Mouse (Mus musculus) megakaryocyte, embryonic 14.5 days (primary cell): Measurements from ENCODE around the gene Atp8a2.

Experiments used
- FLI1 ChIP-seq: IDR thresholded peaks from 2 replicates; pipeline ENCODE4 v1.6.1; 2012; ENCODE audit warnings: low read length, inconsistent platforms, mixed read lengths
- GATA1 ChIP-seq: IDR thresholded peaks from 3 replicates; pipeline ENCODE4 v1.6.1; 2012; ENCODE audit warnings: mixed read lengths, low read length, inconsistent platforms, borderline replicate concordance

DNA sequence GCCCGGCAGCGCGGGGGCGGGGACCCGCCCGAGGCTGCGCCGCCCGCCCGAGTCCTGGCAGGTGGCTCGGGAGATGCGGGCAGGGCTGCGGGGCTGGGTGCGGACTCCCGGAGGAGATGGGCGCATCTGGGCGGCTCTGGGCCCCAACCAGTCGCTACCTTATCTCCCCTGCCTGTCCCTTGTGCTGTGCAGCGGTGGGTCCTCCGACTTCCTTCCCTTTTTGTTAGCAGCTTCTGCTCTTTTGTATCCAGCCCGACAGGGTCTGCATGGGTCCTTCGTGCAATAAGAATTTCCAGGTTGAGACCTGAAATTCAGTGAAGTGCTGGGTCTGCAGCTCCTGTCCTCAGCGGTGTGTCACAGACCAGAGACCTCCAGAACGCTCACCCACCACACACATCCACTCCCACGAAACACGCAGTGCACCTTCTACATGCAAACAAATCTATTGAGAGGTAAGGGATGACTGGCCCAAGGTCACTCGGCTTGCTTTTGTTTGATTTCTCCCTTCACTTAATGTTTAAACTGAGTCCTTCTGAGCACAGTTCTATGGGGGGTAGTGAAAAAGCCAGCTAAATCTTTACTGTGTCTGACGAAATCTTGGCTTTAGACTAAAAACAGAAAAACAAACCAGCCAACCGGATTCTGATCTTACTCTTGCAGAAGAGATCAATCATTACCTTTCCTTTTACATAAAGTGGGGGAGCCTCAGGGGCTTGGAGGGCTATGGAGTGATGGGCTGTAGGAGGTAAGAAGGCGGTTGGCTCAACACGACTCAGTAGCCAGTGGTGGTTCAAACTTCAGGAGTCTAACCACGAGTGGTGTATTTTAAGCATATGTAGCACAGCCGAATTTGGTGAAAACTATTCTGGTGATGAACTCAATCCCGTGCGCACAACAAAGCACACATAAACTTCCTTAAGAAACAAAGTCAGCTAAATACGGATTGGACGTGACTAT is 19.1 kb downstream of the Atp8a2 start:
- TF ChIP-seq GATA1 (no peak), FLI1 (no peak)
